Mouse (Mus musculus) liver, postnatal 0 days (tissue): ENCODE measurements around the gene Chrm3.

Source experiments
- CTCF ChIP-seq: sonication (generic); IDR thresholded peaks from 2 replicates; pipeline ENCODE4 v1.5.1; 2016; ENCODE audit warnings: antibody characterized with exemption, low read depth
- EP300 ChIP-seq: IDR thresholded peaks from 2 replicates; pipeline ENCODE4 v1.6.1; 2016; ENCODE audit warnings: antibody characterized with exemption, low read depth, mild to moderate bottlenecking

- TF ChIP-seq CTCF (no peak), EP300 (no peak)
Observed at GRCm38 (mm10) chr13:9938798-9939485, 421.7 kb downstream of the Chrm3 start.
